Mouse (Mus musculus) heart, adult 18-20 months (tissue): Measurements from ENCODE around the gene 0610010K14Rik. TPM values are rescaled to one million over a fixed set of nuclear protein-coding genes. Genes with fewer than 3 reads are reported as not detected.

ENCODE experiments used
- DNase-seq, 2 experiments: peaks; one replicate each; pipeline ENCODE4 v3.0.0; 2021 to 2022; ENCODE audit warnings: mixed read lengths in 1 of 2
- total RNA-seq, 2 experiments: library from RNA; stranded (reverse); gene quantifications; 2 replicates each; pipeline ENCODE4 v1.2.3; 2021

The 0610010K14Rik gene
- total RNA-seq, 2 experiments from 2014 or later = 29.1 to 30.6 TPM

DNA sequence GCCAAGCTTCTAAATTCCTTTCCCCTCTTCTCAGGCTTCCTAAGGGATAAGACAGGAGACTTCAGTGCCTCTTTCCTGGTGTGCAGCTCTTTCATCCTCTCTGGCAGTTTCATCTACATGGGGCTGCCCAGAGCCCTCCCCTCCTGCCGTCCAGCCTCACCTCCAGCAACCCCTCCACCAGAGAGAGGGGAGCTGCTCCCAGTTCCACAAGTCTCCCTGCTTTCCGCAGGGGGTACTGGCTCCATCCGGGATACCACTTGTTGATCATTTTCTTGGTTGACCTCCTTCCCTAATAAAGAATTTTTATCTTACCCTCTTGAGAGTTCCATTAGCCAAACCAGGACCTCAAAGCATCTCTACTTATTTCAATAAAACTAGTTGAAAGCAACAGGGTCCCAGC, 21.6 kb downstream of the 0610010K14Rik start:
- no peak for DNase-seq

DNA sequence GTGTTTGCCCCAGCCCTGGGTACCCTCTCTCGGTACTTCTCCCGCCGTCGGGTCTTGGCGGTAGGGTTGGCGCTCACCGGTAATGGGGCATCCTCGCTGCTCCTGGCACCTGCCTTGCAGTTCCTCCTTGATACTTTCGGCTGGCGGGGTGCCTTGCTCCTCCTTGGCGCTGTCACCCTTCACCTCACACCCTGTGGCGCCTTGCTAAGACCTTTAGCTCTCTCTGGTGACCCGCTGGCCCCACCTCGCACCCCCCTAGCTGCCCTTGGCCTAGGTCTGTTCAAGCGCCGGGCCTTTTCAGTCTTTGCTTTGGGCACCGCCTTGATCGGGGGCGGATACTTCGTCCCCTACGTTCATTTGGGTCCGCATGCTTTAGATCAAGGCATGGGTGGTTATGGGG, 22.4 kb downstream of the 0610010K14Rik start:
- DNase-seq = no peak

DNA sequence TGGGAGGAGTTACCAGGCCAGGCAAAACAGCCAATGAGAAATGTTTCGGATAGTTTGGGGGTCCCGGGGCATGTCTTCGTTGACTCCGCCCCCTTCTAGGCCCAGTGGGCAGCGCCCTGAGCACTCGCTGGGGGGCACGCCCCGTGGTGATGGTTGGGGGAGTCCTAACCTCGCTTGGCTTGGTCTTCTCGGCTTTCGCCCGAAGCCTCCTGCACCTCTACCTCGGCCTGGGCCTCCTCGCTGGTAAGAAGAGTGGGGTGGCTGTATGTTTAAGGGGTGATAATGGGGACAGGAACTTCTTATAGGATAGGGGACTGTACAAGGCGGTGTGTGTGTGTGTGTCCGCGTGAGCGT, 22.9 kb downstream of the 0610010K14Rik start:
- DNase-seq = no peak

DNA sequence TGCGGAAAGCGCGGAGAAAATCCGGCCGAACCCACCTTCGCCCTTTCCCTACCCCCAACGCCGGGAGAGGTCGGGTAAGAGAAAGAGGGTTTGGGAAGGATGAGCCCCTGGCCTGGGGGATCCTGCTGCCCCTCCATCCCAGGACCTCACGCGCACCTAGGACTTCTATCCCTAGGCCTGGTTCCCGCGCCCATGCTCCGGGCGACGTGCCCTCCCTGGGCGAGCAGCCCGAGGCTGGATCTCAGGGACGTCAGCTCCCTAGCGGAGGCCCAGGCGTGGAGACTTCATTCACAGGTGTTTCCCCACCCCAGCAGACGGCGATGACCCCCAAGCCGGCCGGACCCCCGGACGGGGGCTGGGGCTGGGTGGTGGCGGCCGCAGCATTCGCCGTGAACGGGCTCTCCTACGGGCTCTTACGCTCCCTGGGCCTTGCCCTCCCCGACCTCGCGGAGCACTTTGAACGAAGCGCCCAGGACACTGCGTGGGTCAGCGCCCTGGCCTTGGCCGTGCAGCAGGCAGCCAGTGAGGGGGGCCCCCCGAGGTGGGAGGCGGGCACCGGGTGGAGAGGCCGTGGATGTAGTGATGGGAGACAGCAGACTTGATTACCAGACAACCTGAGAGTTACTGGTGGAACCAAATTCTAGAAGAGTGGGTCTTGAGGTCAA, 23.4 kb downstream of the 0610010K14Rik start:
- peak in 1 of 2 experiments; percentile 55 for DNase-seq

DNA sequence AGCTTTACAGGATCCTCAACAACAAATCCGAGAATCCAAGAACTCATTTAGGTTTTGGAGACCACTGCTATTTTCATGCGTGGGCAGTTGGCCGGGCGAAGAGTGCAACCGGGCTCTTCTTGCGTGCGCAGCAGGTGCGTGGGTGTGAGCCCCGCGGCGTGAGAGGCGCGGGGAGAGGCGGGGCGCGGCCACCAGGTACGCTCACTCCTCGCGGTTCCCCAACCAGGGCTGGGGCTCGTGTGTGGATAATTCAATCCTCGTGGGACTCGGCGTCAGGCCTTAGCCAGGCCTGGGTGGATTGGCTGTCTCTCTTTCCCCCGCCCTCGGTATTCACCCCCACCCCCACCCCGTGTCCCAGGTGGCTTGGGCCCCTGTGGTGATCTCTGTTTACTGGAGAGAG, 24.0 kb downstream of the 0610010K14Rik start:
- DNase-seq = no peak

DNA sequence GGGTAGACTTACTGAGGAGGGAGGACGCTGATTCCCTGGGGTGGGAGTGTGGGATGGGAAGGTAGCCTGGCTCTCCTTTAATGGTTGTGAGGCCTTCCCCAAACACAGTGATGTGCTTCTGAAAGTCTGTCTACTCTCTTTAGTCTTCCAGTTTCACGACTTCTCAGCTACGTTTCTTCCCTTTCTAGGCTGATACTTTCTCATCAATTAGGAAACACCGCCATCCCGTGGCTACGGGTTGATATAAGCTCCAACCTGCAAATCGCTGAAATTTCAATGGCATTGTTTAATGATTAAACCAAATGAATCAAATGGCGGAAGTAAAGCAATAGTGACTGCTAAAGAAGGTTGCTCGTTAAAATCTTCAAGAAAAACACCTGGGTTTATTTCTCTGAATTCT, 24.8 kb downstream of the 0610010K14Rik start:
- DNase-seq = peak; percentile 79 to 88

DNA sequence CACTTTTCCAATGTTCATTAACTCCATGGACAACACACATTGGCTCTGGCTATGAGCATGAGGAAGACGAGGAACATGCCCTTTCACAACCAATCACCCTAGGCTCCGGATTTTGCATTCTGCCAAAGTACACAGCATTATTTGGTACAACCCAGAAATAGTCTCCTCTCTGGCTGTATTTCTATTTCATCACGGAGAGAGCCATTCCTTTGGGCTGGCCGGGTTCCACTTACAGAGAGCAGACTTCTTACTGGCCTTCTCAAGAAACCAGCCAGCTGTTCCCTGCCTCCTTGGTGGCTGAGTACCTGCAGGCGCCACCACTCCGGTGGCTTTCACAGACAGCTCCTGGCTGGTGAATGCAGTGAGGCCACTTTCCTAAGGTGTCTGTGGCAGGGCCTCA, 25.3 kb downstream of the 0610010K14Rik start, which contains the start of gene Slc16a11:
Gene Slc16a11, plus strand, starts transcription at position 330 of the 400 bp plus-strand sequence.
- DNase-seq = peak in 1 of 2 experiments; percentile 20

DNA sequence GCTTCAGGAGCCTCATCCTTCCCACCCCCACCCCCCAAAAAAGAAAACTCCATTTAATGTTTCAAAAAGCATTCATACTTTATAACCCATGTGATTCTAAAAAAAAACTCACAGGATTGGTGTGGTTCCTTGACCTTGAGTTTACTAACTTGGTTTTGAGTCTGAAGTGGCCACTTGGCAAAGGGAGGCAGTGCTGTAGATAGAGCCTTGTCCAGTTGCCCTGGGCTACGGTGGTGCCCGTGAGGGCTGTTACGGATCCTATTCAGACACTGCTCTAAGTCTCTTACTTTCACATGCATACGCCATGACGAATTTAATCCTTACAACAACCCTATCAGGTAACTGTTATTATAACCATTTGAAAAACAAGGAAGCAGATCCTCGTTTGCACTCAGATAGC, 25.7 kb downstream of the 0610010K14Rik start:
- DNase-seq = no peak

DNA sequence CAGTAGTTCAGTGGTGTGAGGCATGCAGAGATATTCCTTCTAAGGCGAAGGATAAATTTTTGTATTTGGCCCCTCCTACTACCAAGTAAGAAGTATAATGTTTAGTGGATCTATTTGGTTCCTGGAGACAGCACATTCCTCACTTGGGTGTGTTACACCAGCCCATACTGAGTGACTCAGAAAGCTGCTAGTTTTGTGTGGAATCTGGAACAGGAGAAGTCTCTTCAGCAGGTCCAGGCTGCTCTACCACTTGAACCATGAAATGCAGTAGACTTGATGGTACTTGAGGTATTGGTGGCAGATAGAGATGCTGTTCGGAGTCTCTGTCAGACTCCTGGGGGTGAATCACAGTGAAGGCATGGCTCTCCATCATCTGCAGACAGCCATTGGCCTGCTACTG, 27.0 kb downstream of the 0610010K14Rik start:
- no peak for DNase-seq

DNA sequence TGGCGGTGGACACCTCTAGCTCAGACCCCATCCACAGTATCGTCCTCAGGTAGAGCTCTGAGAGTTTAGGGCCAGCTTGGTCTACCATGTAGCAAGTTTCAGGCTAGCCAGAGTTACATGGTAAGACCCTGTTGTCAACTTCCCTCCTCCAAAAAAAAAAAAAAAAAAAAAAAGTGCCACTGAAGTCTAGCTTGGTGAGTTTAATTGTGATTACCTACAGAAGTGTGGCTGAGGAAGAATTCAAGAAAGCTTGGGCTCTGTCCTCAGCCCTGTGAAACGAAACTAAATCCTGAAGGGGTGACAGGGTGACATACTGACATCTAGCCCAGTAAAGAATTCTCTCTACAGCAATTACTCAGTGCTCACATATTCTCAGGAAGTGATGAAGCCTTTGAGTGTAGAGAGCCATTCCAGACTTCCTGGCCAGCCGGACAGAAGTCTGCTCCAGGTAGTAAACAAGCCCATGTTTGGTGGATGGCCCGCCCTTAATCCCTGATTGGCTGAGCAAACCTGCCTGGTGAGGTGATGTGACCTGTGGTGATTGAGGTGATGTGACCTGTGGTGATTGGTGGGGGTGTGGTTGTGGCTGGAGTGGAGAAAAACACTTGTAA, 28.8 kb downstream of the 0610010K14Rik start:
- no peak for DNase-seq

DNA sequence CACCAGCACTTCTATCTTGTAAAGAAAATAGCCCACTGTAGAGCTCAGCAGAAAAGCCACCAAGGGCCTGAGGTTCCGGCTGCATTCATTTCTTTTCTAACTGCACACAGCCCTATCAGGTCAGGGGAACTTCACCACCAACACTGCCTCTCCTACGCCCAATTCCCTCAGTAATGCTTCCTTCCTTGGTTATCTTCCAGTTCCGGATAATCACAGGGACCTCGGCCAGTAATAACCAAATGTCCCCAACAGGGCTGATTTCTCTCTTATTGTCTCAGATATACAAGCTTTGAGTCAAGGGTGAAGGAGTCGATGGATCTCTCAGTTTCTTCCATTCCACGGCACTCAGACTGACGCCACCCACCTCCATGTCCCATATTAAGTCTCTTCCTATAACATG, 30.4 kb downstream of the 0610010K14Rik start:
- DNase-seq = peak in 1 of 2 experiments; percentile 52

DNA sequence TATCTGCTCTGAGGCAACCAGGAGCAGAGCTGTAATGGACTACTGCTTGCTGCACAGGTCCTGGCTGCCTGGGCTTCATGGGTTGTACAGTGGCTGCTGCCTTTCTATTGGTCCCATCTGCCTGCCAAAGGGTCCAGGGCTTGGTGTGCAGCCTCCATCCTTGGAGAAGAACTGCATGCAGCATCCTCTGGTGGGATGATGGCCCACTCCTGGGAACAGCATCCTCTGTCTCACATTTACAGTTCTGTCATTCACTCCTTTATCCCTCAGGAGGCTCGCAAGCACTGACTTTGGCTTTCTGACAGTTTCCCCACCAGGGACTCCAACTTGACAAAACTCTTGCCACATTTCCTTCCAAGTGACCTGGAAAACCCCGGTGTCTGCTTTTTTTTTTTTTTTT, 30.9 kb downstream of the 0610010K14Rik start:
- no peak for DNase-seq

DNA sequence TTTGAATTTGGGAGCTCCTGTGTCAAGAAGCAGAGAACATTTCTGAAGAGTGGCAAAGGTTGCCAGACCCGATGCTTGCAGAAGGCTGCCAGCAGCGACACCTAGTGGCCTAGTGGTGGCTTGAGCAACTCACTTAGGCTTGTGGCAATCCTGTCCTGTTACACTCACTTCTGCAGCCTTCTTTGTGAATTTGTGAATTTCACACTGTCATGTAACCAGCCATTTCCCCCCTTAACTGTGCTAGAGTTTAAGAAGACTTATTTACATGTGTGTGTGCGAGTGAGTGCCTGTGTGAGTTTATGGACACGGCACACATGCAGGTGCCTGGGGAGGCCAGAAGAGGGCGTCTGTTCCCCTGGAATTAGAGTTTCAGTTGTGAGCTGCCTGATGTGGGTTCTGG, 36.0 kb downstream of the 0610010K14Rik start:
- peak; percentile 80 to 91 for DNase-seq

DNA sequence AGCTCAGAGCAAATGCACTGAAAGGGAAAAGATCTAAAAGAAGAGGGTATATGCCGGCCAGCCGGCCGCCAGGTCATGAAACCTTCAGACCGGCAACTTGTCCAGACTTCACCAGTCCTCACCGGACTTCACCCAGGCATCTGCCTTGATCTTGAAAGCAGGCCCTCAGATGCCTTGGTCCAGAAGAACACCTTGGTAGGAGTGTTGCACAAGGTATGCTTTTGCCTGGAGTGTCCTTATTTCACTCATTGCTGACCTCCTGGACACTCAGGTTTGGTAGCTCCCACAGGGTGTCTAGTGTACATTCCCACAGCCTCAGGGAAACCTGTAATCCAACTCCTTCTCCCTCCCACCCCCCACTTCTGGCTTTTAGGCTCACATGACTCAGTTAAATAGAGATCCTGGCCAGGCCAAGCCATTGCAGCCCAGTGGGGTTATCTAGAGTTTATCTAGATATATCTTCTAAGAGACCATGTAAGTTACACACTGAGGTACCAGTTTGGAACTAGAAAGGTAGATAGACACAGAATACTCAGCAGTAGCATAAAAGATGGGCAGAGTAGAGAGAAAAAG, 37.6 kb downstream of the 0610010K14Rik start:
- no peak for DNase-seq

DNA sequence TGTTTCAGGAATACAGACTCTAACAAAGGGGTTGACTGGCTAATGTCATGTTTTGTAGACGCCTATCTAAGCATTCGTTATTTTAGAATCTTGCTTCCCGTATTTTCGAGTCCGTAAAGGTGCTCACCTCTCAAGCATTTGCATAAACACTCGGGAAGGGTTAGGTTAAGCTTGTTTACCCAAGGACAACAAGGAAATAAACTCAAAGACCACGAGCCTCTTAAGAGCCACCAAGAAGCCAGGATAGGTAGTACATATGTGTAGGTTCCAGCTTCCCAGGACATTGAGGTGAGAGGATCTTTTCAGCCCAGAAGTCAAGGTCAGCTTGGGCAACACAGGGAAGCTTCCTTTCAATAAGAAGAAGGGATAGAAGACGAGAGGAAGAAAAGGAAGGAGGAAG, 38.6 kb downstream of the 0610010K14Rik start:
- no peak for DNase-seq

DNA sequence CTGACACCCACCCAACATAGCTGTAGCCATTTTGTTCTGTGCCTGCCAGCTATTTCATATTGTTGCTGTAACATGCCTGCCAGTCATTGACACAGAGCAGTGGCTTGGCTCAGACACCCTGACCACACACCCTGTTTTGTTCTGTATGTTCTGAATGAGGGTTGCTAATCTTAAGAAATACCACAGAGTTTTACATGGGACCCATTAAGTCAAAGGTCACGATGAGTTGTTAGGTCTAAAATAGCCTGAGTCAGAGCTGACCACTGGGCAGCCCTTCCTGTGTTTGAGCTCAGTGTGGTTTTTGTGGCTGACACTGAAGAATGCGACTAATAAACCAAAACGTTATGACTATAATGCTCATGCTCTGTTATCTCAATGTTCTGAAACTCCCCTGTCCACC, 39.4 kb downstream of the 0610010K14Rik start:
- no peak for DNase-seq

DNA sequence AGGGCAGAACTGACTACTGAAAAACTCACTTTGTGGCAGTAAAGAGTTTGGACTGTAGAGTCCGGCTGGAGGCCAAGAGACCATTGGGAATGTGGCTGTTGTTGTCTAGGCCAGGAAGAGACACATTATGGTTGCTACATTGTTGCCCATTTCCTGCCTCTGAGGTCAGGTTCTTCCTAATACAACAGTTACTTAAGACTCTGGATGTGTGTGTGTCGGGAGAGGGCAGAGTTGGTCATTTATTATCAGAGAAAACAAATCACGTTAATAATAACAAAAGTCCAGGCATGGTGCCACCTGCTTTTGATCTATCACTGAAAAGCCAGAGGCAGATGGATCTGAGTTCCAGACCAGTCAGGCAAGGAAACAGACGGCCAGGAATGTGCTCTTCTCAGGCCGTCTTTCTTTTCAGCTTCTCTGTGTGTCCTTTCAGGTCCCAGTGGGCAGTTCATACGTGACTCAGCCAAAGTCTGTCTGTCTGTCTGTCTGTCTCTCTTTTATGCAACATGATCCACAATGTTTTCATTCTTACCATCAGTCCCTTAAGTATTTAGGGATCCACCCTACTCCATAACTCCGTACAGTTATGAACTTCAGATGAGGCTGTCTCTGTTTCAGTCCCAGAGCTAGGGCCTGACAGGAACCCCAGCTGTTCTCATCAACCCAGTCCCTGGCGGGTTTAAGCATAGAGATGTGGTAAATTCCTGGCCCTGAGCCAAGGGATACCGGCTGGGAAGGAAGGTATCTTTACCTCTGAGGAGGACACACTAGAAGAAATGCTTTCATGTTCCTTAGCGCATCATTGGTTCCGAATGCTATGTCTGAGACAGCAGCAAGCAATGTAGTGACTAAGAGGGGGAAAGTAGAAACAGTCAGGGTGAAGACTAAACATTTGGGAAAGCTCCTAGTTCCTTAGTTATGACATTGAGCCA, 44.1 kb downstream of the 0610010K14Rik start:
- no peak for DNase-seq

DNA sequence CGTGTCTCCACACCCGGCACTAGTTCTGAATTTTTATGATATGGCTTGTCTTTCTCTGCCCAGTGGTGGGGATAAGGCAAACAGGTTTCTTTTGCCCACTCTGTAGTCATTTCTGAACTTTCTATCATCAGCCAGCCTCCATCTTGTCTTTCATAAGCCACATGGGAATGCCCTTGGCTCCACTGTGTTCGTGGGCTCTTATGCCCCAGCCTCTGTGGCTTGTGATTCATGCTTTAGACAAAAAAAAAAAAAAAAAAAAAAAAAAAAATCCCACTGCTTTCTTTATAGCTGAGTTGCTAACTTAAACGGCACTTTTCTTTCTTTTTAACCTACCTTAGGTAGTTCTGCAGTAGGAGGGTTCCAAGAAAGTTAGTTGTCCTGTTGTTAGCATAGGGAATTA, 45.6 kb downstream of the 0610010K14Rik start:
- DNase-seq = no peak

DNA sequence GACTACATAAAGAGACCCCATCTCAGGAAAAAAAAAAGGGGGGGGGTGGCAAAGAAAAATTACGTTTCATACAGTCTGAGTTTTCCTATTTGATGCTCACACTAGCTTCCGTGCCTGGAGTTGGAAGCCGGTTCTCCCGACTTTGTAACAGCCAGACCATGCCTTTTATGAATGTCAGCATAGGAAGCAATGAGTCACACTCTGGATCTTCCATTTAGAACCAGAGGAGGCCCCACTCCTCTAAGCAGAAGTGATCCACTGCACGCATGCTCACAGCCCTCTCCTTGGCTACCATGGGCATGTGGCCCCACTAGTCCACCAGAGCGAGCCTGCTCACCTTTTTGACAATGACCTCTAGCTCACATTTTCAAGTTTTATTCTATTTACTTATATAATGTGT, 46.5 kb downstream of the 0610010K14Rik start:
- DNase-seq = no peak

DNA sequence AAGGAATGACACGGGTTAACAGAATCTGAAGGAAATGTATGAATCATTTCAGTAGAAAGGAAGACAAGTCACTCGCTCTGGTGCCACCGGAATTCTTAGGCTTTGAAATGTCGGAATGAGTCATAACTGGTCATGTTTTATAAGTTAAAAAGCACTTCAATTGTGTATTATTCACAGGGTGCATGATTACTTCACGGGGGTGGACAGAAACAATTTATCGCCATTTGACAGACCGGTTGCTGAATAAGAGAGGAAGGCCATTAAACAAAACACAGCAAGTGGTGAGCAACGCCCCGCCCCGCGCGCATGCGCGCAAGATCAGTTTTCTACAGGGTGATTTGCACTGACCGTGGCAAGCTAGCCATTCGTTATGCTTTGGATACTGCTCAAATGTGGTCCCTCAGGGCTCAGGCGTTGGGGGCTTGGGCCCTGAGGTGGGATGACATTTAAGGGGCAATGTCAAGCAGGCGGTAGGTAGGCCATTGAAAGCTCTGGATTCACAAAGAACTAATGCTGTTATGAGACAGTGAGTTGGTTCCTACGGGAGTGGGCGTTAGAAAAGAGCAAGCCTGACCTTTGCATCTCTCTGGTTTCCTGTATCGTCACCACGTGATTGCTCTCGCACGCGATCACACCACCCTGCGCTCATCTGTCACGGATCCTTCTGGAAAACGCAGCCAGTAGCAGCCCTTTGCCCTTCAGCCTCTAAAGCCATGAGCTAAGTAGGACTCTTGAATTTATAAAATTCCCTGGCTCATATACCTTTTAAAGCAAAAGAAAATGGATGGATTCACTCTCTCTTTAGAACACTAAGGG, 48.2 kb downstream of the 0610010K14Rik start:
- no peak for DNase-seq
